Mouse (Mus musculus) layer of hippocampus, adult 9-11 months (tissue): Measurements from ENCODE around the gene Hunk.

ENCODE experiments used
- DNase-seq: peaks from one replicate; pipeline ENCODE4 v3.0.0; 2022

Gene Hunk

GRCm38 (mm10) chr16:90440654-90441053 is 54.8 kb downstream of the Hunk start:
- no peak for DNase-seq

DNA sequence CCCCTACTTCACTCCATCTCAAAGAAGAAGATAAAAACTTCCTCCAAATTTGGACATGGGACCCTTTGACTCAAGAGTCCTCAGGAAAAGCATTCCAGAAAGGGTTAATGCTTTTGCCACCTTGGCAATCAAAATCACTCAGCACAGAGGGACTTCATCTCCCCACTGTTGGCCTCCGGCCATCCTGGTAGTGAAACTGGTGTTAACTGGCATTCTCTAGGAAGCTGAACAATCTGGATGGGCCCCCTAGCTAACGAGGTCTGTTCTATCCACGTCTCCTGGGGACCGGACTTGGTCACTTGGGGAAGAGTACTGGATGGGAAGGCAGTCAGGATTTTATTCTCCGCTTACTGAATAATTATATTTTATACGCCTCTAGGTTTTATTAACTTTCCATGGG is 57.2 kb downstream of the Hunk start:
- DNase-seq: no peak

DNA sequence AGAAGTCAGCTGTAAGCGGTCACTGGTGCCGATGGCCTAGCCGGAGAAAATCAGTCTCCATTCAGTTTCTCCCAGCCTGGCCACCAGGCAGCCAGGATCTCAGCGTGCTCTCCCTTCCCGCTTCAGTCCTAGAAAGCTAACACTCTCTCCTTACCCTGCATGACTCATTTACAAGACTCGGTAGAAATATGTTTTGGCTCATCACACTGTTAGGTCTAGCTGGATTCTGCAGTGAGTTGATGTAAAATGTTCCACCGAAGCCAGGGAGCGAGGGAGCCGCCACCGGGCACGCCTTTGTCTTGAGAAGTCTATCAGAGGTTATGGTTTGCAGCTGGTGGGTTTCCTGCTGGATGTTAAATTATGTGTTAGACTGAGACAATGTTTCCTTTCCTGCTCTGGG is 67.4 kb downstream of the Hunk start:
- no peak for DNase-seq

- no peak for DNase-seq
These were observed 70.8 kb downstream of the Hunk start for GRCm38 (mm10) chr16:90456495-90457125.

- no peak for DNase-seq
These were observed 73.2 kb downstream of the Hunk start for GRCm38 (mm10) chr16:90458899-90459610.

DNA sequence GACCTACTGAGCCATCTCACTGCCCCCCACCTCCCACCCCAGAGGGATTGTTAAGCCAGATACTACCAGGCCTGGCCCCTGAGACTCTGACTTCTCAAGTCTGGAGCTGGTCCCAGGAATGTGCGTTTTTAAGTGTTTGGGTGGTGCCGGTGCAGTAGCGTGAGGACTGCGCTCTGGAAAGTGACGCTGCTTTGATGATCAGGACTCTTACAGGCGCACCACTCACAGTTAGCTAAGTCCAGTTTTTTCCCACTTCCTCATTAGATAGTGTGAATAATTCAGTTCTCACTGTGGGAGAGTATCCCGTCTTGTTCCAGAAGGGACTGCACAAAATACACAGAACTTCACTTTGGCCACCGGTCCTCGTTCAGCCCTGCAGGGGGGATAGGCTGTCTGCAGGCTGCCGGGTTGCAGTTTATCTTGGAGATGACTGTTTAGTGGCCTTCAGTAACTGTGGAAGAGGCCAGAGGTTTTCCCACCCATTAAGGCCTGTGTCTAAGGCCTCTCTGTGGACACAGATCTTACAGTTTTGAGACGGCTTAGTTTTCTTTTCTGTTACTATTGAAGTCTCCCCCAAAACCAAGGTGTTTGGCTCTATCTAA is 75.6 kb downstream of the Hunk start:
- no peak for DNase-seq

- no peak for DNase-seq
These were observed 77.0 kb downstream of the Hunk start for GRCm38 (mm10) chr16:90462728-90463275.

DNA sequence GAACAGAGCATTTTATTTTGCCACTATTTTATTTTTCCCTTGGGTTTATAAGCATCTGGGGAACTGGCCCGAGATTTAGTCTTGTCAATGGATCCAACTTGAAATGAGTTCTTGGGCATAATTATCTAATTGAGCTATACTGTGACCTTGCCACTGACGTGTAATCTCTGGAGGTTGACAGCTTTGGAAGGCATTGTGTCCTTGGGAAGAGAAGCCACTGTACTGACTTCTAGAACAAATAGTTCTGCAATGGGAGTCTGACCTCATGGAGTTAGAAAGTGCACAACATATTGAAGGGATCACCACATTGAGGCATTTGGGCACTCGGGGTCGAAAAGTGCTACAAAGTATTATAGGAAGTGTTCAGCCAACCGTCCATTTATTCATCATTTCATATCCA is 79.3 kb downstream of the Hunk start:
- DNase-seq: no peak

DNA sequence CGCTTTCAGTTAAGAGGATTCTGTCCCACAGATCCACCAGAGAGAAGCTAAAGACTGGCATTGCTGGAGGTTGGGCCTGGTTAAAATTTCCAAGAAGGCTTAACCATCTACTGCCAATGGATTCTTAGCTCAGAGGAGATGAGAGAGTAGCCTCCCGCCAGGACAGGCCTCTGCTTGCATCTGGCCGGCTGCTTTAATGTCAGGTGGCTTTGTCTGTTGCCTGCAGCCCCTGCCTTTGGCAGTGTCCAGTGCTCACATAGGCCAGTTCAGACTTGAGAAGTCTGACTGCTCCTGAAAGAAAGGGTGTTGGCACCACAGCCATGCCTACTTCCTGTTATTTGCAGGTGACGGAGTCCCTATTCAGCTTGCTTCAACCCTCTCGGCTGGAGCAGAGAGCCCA is 82.5 kb downstream of the Hunk start:
- no peak for DNase-seq

DNA sequence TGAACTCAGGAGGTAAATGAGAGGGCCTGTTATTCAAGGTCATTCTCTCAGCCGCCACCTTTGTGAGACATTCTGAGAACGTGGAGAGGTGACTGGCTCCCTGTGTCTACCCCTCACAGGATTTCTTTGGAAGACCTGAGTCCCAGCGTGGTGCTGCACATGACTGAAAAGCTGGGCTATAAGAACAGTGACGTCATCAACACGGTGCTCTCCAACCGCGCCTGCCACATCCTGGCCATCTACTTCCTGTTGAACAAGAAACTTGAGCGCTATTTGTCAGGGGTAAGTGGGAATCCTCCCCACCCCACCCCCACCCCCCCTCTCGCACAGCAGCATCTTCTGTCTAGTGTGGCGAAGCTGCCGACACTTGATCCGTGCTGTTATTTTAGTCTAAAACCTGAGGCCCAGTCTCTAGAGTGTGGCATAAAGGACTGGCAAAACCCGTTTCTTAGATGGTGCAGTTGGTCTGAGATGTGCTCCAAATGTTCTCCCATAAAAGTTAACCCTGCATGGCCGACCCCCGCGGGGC is 90.0 kb downstream of the Hunk start:
- no peak for DNase-seq

GRCm38 (mm10) chr16:90481612-90482011 is 95.8 kb downstream of the Hunk start:
- DNase-seq: no peak

- no peak for DNase-seq
These were observed 97.5 kb downstream of the Hunk start for GRCm38 (mm10) chr16:90483341-90483740.

GRCm38 (mm10) chr16:90485125-90485524 is 99.3 kb downstream of the Hunk start:
- no peak for DNase-seq

DNA sequence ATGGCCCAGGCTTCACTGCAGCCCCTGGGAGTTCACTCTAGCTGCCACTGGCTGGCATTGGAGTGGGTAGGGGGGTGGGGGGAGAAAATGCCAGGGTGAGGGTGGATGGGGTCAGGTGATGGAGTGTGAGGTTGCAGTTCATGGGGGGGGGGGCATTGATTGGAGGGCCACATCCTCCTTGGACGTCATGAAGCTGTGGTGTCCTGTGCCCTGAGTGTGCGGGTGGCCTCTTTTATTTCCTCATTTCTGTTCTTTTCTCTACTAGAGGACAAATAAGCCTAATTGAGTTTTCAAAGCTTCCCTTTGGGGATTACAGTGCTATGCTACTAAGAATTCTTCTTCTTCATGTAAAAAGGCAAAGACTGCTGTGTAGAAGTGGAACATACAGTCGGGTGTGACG is 99.8 kb downstream of the Hunk start:
- DNase-seq: no peak

DNA sequence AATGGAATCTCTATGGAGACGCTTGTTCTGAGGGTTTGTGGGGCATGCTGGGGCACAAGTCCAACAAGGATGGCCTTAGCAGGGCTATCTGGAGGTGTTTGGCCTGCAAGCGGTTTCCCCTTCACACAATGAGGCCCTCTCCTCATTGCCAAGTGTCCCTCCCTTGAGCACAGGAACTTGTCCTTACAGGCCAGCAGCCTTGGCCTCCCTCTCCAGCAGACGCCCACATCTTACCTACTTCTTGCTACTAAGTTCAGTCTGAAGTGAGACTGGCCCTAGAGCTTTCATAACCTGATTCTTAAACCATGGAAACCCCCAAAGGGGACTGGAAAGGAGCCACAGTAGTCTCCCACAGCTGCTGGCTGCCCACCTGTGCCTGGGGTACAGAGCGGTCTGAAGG is 104.3 kb downstream of the Hunk start:
- no peak for DNase-seq

DNA sequence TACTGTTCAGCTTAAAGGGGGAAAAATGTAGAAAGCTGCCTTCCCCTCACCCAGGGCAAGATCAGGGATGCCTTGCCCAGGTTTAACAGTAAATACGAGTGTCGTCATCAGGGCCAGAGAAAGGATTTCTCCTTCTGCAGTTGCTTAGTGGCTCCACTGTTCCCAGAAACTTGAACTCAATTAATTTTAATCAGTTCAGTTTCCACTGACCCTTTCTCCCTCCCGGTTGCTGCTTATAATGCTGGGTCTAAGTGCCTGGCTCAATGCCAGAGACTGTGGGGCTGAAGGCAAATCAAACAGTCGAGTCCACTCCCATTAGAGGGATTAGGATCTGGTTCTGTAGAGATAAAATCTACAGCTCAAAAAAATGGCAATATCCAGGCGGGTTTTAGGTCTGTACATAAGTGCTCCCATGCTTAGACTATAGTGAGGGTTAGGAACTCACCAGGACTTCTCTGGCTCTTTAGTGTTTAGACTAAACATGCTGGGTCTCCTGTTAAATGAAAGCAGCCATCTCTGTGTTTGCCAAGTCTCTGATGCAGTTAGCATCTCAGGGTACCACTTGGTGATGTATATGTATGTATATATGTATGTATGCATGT is 106.2 kb downstream of the Hunk start:
- no peak for DNase-seq

GRCm38 (mm10) chr16:90496930-90497329 is 111.1 kb downstream of the Hunk start:
- DNase-seq: no peak

GRCm38 (mm10) chr16:90497749-90498464 is 112.1 kb downstream of the Hunk start:
- peak; percentile 71 for DNase-seq

- DNase-seq: no peak
These were observed 115.0 kb downstream of the Hunk start for GRCm38 (mm10) chr16:90500809-90501208.

DNA sequence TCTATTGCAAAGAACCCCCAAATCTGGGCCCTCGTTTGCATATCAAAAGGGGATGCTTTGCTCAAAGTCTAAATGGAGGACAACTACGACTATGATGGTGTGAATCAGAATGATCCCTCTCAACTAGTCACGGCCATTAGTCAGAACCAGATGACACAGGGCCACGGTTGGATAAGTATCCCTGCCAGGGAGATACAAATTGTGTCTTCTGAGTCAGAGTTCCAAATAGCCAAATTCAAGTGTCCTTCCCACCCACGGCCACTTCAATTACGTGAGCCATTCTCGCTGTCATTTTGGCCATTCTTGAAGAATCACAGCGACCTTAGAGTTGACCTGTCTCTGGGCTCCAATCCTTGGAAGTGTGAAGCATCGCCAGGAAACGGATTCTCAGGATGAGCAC is 119.4 kb downstream of the Hunk start:
- no peak for DNase-seq

DNA sequence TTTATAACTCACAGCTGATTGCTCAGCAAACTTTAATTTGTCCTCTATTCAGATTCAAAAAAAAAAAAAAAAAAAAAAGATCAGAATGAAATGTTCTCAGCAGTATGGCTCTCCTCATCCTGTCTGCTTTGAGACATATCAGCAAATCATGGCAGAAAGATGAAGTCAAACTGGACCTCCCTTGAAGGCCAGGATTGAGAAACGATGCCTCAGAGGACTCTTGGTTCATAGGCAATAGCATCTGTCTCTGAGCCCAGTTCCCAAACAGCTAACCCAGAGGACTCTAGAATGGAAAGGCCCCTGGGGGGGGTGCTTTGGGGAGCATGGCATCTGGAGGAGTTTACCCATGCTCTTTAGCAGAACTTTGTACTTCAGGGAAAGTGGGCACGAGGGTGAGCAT is 119.9 kb downstream of the Hunk start:
- DNase-seq: no peak

GRCm38 (mm10) chr16:90511551-90512296 is 125.9 kb downstream of the Hunk start:
- no peak for DNase-seq
